ENCODE assay signal across 8 mouse cellular contexts in the genomic region with DNA sequence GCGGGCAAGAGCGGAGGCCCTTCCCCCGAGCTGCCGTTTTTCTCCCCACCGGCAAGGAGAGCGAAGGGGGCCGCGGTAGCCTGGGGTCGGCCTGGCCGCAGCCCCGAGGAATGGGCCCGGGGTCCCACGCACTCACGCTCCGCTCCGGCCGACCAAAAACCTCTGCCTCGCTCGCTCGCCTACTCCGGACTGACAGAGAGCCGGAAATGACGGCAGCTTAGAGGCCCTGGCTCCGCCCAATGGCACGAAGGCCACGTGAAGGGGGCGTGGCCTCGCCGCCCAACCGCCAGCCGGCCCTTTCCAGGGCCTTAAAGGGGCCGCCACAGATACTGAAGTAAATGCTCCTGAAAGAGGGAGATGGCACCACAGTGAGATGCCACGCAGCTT. TPM values are rescaled to one million over a fixed set of nuclear protein-coding genes. Genes with fewer than 3 reads are reported as not detected.
A peak's percentile ranks its signal among the peaks of the same experiment; 100 is the strongest.
DNase-seq lines count a peak whose midpoint lies in the region; ATAC-seq and TF ChIP-seq lines count a peak whose summit lies in the region.

No protein-coding gene starts in this region.

- dilution Hi-C loops in CH12.LX (cut with MboI; ENCODE audit: extremely low pct_ligation_motif_present, extremely low pct_unique_long_range_greater_than_20kb, low sequenced_read_pairs): no loop called here

- peak overlapping the region; percentile 27; the same call in 1 of the 2 replicates for H3K4me2 ChIP-seq in CH12.LX (ENCODE audit: insufficient read depth, low read depth, poor library complexity, severe bottlenecking)
- peak overlapping the region; percentile 72 for H3K4me2 ChIP-seq in heart, embryonic 15.5 days
- H3K4me2 ChIP-seq in liver, embryonic 12.5 days: peak overlapping the region; percentile 96
- H3K4me2 ChIP-seq in stomach, embryonic 14.5 days (replicated peaks; ENCODE audit: low read depth, low read length): peak overlapping the region; percentile 35

- H3K9ac ChIP-seq in CH12.LX (ENCODE audit: insufficient read depth, low read depth): peak overlapping the region; percentile 97
- peak overlapping the region; percentile 99 for H3K9ac ChIP-seq in heart, embryonic 15.5 days
- H3K9ac ChIP-seq in liver, embryonic 12.5 days: peak overlapping the region; percentile 99
- H3K9ac ChIP-seq in stomach, embryonic 14.5 days (replicated peaks; ENCODE audit: low read depth, low read length): peak overlapping the region; percentile 98

- TF ChIP-seq POLR2A in CH12.LX (IDR thresholded peaks at IDR 0.05; ENCODE audit: low read depth, low read length): peak; percentile 99

- H3K9me3 ChIP-seq in CH12.LX (replicated peaks; ENCODE audit: low read length): no peaks in the 10 kb centered on the region
- H3K9me3 ChIP-seq in forebrain, embryonic 10.5 days: no peaks in the 10 kb centered on the region
- H3K9me3 ChIP-seq in heart, embryonic 15.5 days (replicated peaks): no peaks in the 10 kb centered on the region
- H3K9me3 ChIP-seq in liver, embryonic 12.5 days (replicated peaks): no peaks in the 10 kb centered on the region
- H3K9me3 ChIP-seq in stomach, embryonic 14.5 days (ENCODE audit: control insufficient read depth, low read depth, low read length): no peaks in the 10 kb centered on the region

- peaks cover 12 to 30% of the 10 kb centered on the region in 2 experiments for H3K36me3 ChIP-seq in CH12.LX (replicated peaks in 1 of 2; ENCODE audit: control insufficient read depth in 1 of 2, insufficient read depth in 1 of 2, low read length in 1 of 2)
- H3K36me3 ChIP-seq in forebrain, embryonic 10.5 days (replicated peaks): peaks cover 31% of the 10 kb centered on the region
- peaks cover 11% of the 10 kb centered on the region for H3K36me3 ChIP-seq in heart, embryonic 15.5 days
- peaks cover 28% of the 10 kb centered on the region for H3K36me3 ChIP-seq in liver, embryonic 12.5 days
- H3K36me3 ChIP-seq in stomach, embryonic 14.5 days (ENCODE audit: control insufficient read depth, insufficient read depth, low read length): peaks cover 20% of the 10 kb centered on the region

- H3K27ac ChIP-seq in CH12.LX (ENCODE audit: insufficient read depth, low read depth): peak overlapping the region; percentile 58
- H3K27ac ChIP-seq in forebrain, embryonic 10.5 days: peak overlapping the region; percentile 94
- peak overlapping the region; percentile 92 for H3K27ac ChIP-seq in heart, embryonic 15.5 days
- H3K27ac ChIP-seq in liver, embryonic 12.5 days: peak overlapping the region; percentile 86
- peak overlapping the region; percentile 88 for H3K27ac ChIP-seq in stomach, embryonic 14.5 days (ENCODE audit: low read length)

- peaks cover 0 to 33% of the 10 kb centered on the region in 2 experiments; a peak in 2 of 4 replicates for H3K4me1 ChIP-seq in CH12.LX (ENCODE audit: control insufficient read depth in 1 of 2, insufficient read depth in 2 of 2)
- peaks cover 28% of the 10 kb centered on the region for H3K4me1 ChIP-seq in forebrain, embryonic 10.5 days
- peaks cover 22% of the 10 kb centered on the region for H3K4me1 ChIP-seq in heart, embryonic 15.5 days (replicated peaks)
- peaks cover 29% of the 10 kb centered on the region for H3K4me1 ChIP-seq in liver, embryonic 12.5 days
- H3K4me1 ChIP-seq in stomach, embryonic 14.5 days (ENCODE audit: control insufficient read depth, insufficient read depth, low read length): peaks cover 12% of the 10 kb centered on the region; the same call in 1 of the 2 replicates

- WGBS in forebrain, embryonic 10.5 days: under 1% methylated on average over 32 of the region's 33 CpGs
- under 1% methylated on average over 33 of the region's 33 CpGs for WGBS in heart, embryonic 15.5 days
- under 1% methylated on average over 33 of the region's 33 CpGs for WGBS in liver, embryonic 12.5 days (ENCODE audit: insufficient replicate concordance)
- 0% methylated on average over 32 of the region's 33 CpGs for WGBS in stomach, embryonic 14.5 days

- no peaks in the 10 kb centered on the region for H3K27me3 ChIP-seq in CH12.LX (replicated peaks)
- no peaks in the 10 kb centered on the region for H3K27me3 ChIP-seq in forebrain, embryonic 10.5 days (ENCODE audit: poor library complexity, severe bottlenecking)
- H3K27me3 ChIP-seq in heart, embryonic 15.5 days: no peaks in the 10 kb centered on the region
- no peaks in the 10 kb centered on the region for H3K27me3 ChIP-seq in liver, embryonic 12.5 days (replicated peaks)
- no peaks in the 10 kb centered on the region for H3K27me3 ChIP-seq in stomach, embryonic 14.5 days (ENCODE audit: control insufficient read depth, insufficient read depth, low read length)

- no peak for TF ChIP-seq RAD21 in CH12.LX (IDR thresholded peaks at IDR 0.05; ENCODE audit: low read depth, low read length)

- no peak for TF ChIP-seq EP300 in CH12.LX (IDR thresholded peaks at IDR 0.05; ENCODE audit: low read length)

- peak; percentile 96 for ATAC-seq in heart, embryonic 15.5 days (replicated peaks; ENCODE audit: insufficient number of reproducible peaks, insufficient read depth, low FRiP score, low read depth)
- peak; percentile 99 for ATAC-seq in liver, embryonic 12.5 days
- ATAC-seq in stomach, embryonic 14.5 days (ENCODE audit: insufficient number of reproducible peaks, insufficient read depth, low FRiP score, low read depth): peak; percentile 97

- DNase-seq in CH12.LX (ENCODE audit: extremely low read depth): peak; percentile 96
- peak; percentile 84 for DNase-seq in c-Kit-positive CD71-negative TER-119-negative erythroid progenitor cells, embryonic 14.5 days (ENCODE audit: low read depth)
- DNase-seq in forebrain, embryonic 10.5 days (ENCODE audit: extremely low spot score, low spot score): peak; percentile 91
- DNase-seq in kidney, postnatal 14 days: peak; percentile 96
- peak; percentile 87 to 93 for DNase-seq in natural killer cell, adult 2 months (ENCODE audit: low spot score in 2 of 2)

- TF ChIP-seq CTCF in CH12.LX (conservative IDR thresholded peaks at IDR 0.05 in 1 of 2, IDR thresholded peaks at IDR 0.05 in 1 of 2; ENCODE audit: low read depth in 2 of 2, low read length in 2 of 2): no peak

- in situ Hi-C loops in CH12.LX (cut with MboI; ENCODE audit: low pct_ligation_motif_present, low pct_unique_long_range_greater_than_20kb, low sequenced_read_pairs): no loop called here

- H3K79me2 ChIP-seq in CH12.LX (replicated peaks; ENCODE audit: control insufficient read depth, extremely low read depth, insufficient read depth, poor library complexity, severe bottlenecking): peaks cover 45% of the 10 kb centered on the region

- H3K4me3 ChIP-seq in CH12.LX (replicated peaks in 1 of 3; ENCODE audit: low read depth in 2 of 3, low read length in 2 of 3, poor library complexity in 1 of 3): peak overlapping the region; percentile 76 to 95 (median 89)
- peak overlapping the region; percentile 97 for H3K4me3 ChIP-seq in forebrain, embryonic 10.5 days
- peak overlapping the region; percentile 97 for H3K4me3 ChIP-seq in heart, embryonic 15.5 days
- peak overlapping the region; percentile 100 for H3K4me3 ChIP-seq in liver, embryonic 12.5 days
- peak overlapping the region; percentile 99 for H3K4me3 ChIP-seq in stomach, embryonic 14.5 days (ENCODE audit: low read depth, low read length)

TF ChIP-seq in CH12.LX, 34 proteins besides CTCF, POLR2A, EP300 and RAD21 (continues in another document):
- TF ChIP-seq CHD1 (IDR thresholded peaks at IDR 0.05; ENCODE audit: low read depth, low read length) (peak; percentile 72; the same call in 1 of the 2 replicates), KAT2A (IDR thresholded peaks at IDR 0.05; ENCODE audit: insufficient replicate concordance, low read length) (peak; percentile 75; the same call in 1 of the 2 replicates), SMC3 (IDR thresholded peaks at IDR 0.05; ENCODE audit: low read depth, low read length) (no peak), E2F4 (IDR thresholded peaks at IDR 0.05; ENCODE audit: insufficient replicate concordance, low read depth, low read length) (no peak), NELFE (IDR thresholded peaks at IDR 0.05; ENCODE audit: low read depth, low read length) (peak; percentile 99), ZC3H11A (IDR thresholded peaks at IDR 0.05; ENCODE audit: low read depth, low read length) (no peak), MEF2A (IDR thresholded peaks at IDR 0.05; ENCODE audit: borderline replicate concordance, low read depth, low read length) (peak; percentile 57), UBTF (IDR thresholded peaks at IDR 0.05; ENCODE audit: low read depth, low read length) (peak; percentile 84), JUND (conservative IDR thresholded peaks at IDR 0.05; ENCODE audit: low read depth, low read length) (no peak), ZKSCAN1 (IDR thresholded peaks at IDR 0.05; ENCODE audit: borderline replicate concordance, low read depth, low read length) (no peak), TCF12 (IDR thresholded peaks at IDR 0.05; ENCODE audit: low read depth, low read length) (peak; percentile 99), JUN (IDR thresholded peaks at IDR 0.05; ENCODE audit: insufficient read depth, low read depth, low read length) (no peak), MAZ (IDR thresholded peaks at IDR 0.05; ENCODE audit: low read depth, low read length) (0 out of 2 replicates have a peak, but pooled peaks have one; percentile 31), SIN3A (IDR thresholded peaks at IDR 0.05; ENCODE audit: low read length) (peak; percentile 96), ZMIZ1 (IDR thresholded peaks at IDR 0.05; ENCODE audit: low read depth, low read length) (peak; percentile 98), USF2 (conservative IDR thresholded peaks at IDR 0.05; ENCODE audit: low read depth, low read length) (peak; percentile 89), MXI1 (IDR thresholded peaks at IDR 0.05; ENCODE audit: low read depth, low read length) (peak; percentile 81), IRF4 (IDR thresholded peaks at IDR 0.05; ENCODE audit: low read depth, low read length) (no peak), CHD2 (IDR thresholded peaks at IDR 0.05; ENCODE audit: low read length) (no peak), MAX (IDR thresholded peaks at IDR 0.05; ENCODE audit: low read length) (peak; percentile 92), BHLHE40 (IDR thresholded peaks at IDR 0.05; ENCODE audit: low read depth, low read length) (peak; percentile 99), ELF1 (IDR thresholded peaks at IDR 0.05; ENCODE audit: low read depth, low read length) (peak; percentile 80), GABPA (IDR thresholded peaks at IDR 0.05; ENCODE audit: insufficient replicate concordance, low read depth, low read length) (no peak)

RNA-seq across cellular contexts. Expression of a gene that starts 1.0 kb away (rescaled TPM):
- total RNA-seq in CH12.LX (2012; rRNA removed) (553 and 781 TPM in 2 replicates), CH12.LX (2014; rRNA removed) (2,677 and 3,148 TPM in 2 replicates)
- 1,927 and 2,021 TPM in 2 replicates for polyA plus RNA-seq in CH12.LX (2012; ENCODE audit: insufficient read length, low read depth)
- polyA plus RNA-seq in forebrain, embryonic 10.5 days (2016; fragmentation: Nextera tagmentation; extraction: Ambion mirVana): 744 and 763 TPM in 2 replicates
- 400 and 494 TPM in 2 replicates for polyA plus RNA-seq in heart, embryonic 15.5 days (2015; fragmentation: Nextera tagmentation; extraction: Ambion mirVana)
- polyA plus RNA-seq in liver, embryonic 12.5 days (2016; fragmentation: Nextera tagmentation; extraction: Ambion mirVana): 464 TPM in 2 replicates
- polyA plus RNA-seq in stomach, embryonic 14.5 days (2014; fragmentation: Nextera tagmentation; extraction: Ambion mirVana): 721 and 735 TPM in 2 replicates

Comparison
In these comparisons a context has a peak if more than half of its experiments do, and no peak if none do; other contexts are left out.
1. Peak in every context shown above with its lines: DNase-seq, ATAC-seq, H3K4me3 ChIP-seq and H3K27ac ChIP-seq.
2. H3K4me2 ChIP-seq: peak in every context shown above with its lines; median percentile 96 in liver, embryonic 12.5 days; 72 in heart, embryonic 15.5 days; 35 in stomach, embryonic 14.5 days; 27 in CH12.LX.